Mouse (Mus musculus): ENCODE results near the gene Dnah6.

DNA sequence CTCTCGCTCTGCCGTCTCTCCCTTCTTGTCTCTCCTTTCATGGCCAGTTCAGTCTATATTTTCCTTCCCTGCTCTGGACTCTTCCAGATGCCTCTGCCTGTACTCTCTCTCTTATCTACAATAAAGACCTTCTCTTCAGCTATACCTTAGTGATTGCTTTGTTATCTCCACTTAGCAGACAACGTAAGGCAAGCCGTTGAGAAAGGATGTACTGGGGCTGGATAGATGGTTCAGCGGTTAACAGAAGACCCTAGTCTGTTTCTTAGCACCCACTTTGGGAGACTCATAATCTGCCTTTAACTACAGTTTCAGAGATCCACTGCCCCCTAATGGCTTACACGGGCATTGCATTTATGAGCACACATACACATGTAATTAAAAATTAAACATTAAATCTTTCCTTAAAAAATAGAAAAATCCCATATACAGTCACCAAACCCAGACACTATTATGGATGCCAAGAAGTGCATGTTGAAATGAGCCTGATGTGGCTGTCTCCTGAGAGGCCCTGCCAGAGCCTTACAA, 11.8 kb upstream of the Dnah6 start:
- TF ChIP-seq CTCF (IDR thresholded peaks at IDR 0.05; ENCODE audit: low read depth), result no peak
- TF ChIP-seq EP300 (IDR thresholded peaks at IDR 0.05; ENCODE audit: low read depth), result no peak

Data from heart, postnatal 0 days (tissue).